In genomic region chr11:118874022-118874421, GRCm38 (mm10) we compare ENCODE assay signal across 20 mouse cellular contexts. TPM values are rescaled to one million over a fixed set of nuclear protein-coding genes. Genes with fewer than 3 reads are reported as not detected.
DNase-seq lines count a peak whose midpoint lies in the region; ATAC-seq and TF ChIP-seq lines count a peak whose summit lies in the region.
"Had no signal": no experiment of that assay in that cellular context is flagged by ENCODE, and none has a peak within 500 bp of the region (broad histone marks: within the 10 kb centered on the region; RNA-seq: fewer than 3 reads in every experiment).

No protein-coding gene starts in this region.

- H3K4me2 ChIP-seq in midbrain, embryonic 12.5 days (replicated peaks): no peak overlapping the region
- no peak overlapping the region for H3K4me2 ChIP-seq in neural tube, embryonic 15.5 days
- H3K4me2 ChIP-seq: embryonic facial prominence, embryonic 12.5 days; heart, embryonic 15.5 days; limb, embryonic 15.5 days had no signal

- intact Hi-C loops in left cerebral cortex, adult 2 months (cut with DNase I): no loop called here

- peak overlapping the region; percentile 86 for H3K27ac ChIP-seq in left cerebral cortex, adult 2 months
- H3K27ac ChIP-seq in midbrain, embryonic 12.5 days (replicated peaks): peak overlapping the region; percentile 72
- peak overlapping the region; percentile 81 for H3K27ac ChIP-seq in neural tube, embryonic 15.5 days (replicated peaks)
- H3K27ac ChIP-seq: gastrocnemius, adult 2 months; heart, embryonic 15.5 days; limb, embryonic 15.5 days; macrophage had no signal

- no peak for TF ChIP-seq CTCF in left cerebral cortex, adult 2 months (IDR thresholded peaks at IDR 0.05)

- peaks cover 7% of the 10 kb centered on the region; the same call in 1 of the 2 replicates for H3K9me3 ChIP-seq in midbrain, embryonic 12.5 days
- H3K9me3 ChIP-seq in neural tube, embryonic 15.5 days (replicated peaks): no peaks in the 10 kb centered on the region
- H3K9me3 ChIP-seq: embryonic facial prominence, embryonic 12.5 days; heart, embryonic 15.5 days; limb, embryonic 15.5 days had no signal

- no peak for ATAC-seq in midbrain, embryonic 12.5 days (ENCODE audit: low FRiP score, low read depth)
- ATAC-seq in neural tube, embryonic 15.5 days (ENCODE audit: low FRiP score): no peak
- ATAC-seq: activated CD4-positive, CD25-positive, alpha-beta regulatory T cell, adult 4 months; inflammation-experienced regulatory T-cells, adult 6 months had no signal

- no peaks in the 10 kb centered on the region for H3K36me3 ChIP-seq in midbrain, embryonic 12.5 days
- no peaks in the 10 kb centered on the region for H3K36me3 ChIP-seq in neural tube, embryonic 15.5 days
- H3K36me3 ChIP-seq: embryonic facial prominence, embryonic 12.5 days; heart, embryonic 15.5 days; limb, embryonic 15.5 days had no signal

- no peak overlapping the region for H3K9ac ChIP-seq in midbrain, embryonic 12.5 days (replicated peaks)
- H3K9ac ChIP-seq in neural tube, embryonic 15.5 days (replicated peaks): no peak overlapping the region
- H3K9ac ChIP-seq: embryonic facial prominence, embryonic 12.5 days; heart, embryonic 15.5 days; limb, embryonic 15.5 days had no signal

- peaks cover 30% of the 10 kb centered on the region for H3K4me1 ChIP-seq in midbrain, embryonic 12.5 days
- peaks cover 33% of the 10 kb centered on the region for H3K4me1 ChIP-seq in neural tube, embryonic 15.5 days

- DNase-seq in cerebellum, postnatal 10 days: peak; percentile 50 to 55
- DNase-seq in cerebellum, adult 9-10 months: no peak
- DNase-seq in left cerebral cortex, adult 2 months (ENCODE audit: extremely low spot score in 1 of 2, low spot score in 2 of 2): no peak
- no peak for DNase-seq in left cerebral cortex, adult 8-10 months (ENCODE audit: low spot score in 2 of 2)
- DNase-seq in gastrocnemius, adult 8-10 months (ENCODE audit: low spot score in 2 of 2): no peak
- DNase-seq in right cerebral cortex, postnatal 4 days: no peak
- DNase-seq: adrenal gland, postnatal 25 days; cerebellum, postnatal 14 days; gastrocnemius, adult 2 months; heart, adult 18-20 months; lung, adult 2 months had no signal

- no peak overlapping the region for H3K4me3 ChIP-seq in left cerebral cortex, adult 2 months
- H3K4me3 ChIP-seq in midbrain, embryonic 12.5 days: no peak overlapping the region
- no peak overlapping the region for H3K4me3 ChIP-seq in neural tube, embryonic 15.5 days (replicated peaks)
- H3K4me3 ChIP-seq: embryonic facial prominence, embryonic 12.5 days; gastrocnemius, adult 2 months; heart, embryonic 15.5 days; limb, embryonic 15.5 days had no signal

- WGBS in midbrain, embryonic 12.5 days: 47% methylated on average over 11 of the region's 11 CpGs
- 43% methylated on average over 11 of the region's 11 CpGs for WGBS in neural tube, embryonic 15.5 days

- H3K27me3 ChIP-seq in midbrain, embryonic 12.5 days: peaks cover 8% of the 10 kb centered on the region; the same call in 1 of the 2 replicates
- H3K27me3 ChIP-seq in neural tube, embryonic 15.5 days (replicated peaks): no peaks in the 10 kb centered on the region
- H3K27me3 ChIP-seq: embryonic facial prominence, embryonic 12.5 days; limb, embryonic 15.5 days had no signal

RNA-seq across cellular contexts. Expression of gene Rbfox3, which starts 37.4 kb away (rescaled TPM):
- 100 to 1,000 TPM; 345 to 353 TPM for total RNA-seq in left cerebral cortex, adult 2 months (2021)
- total RNA-seq in left cerebral cortex, adult 8-10 months (2022): 100 to 1,000 TPM; 295 to 336 (median 323) TPM
- 16.0 and 17.0 TPM in 2 replicates for polyA plus RNA-seq in midbrain, embryonic 12.5 days (2016; fragmentation: Nextera tagmentation; extraction: Ambion mirVana)
- polyA plus RNA-seq in neural tube, embryonic 15.5 days (2015; fragmentation: Nextera tagmentation; extraction: Ambion mirVana): 80.9 and 99.8 TPM in 2 replicates
- under 1 TPM in 1 of 4 experiments, not detected in 3; 0.20 TPM for total RNA-seq in gastrocnemius, adult 8-10 months (2022)
- total RNA-seq: CH12.LX had no signal
- polyA plus RNA-seq: macrophage had no signal

Comparison
In these comparisons a context has a peak if more than half of its experiments do, and no peak if none do; other contexts are left out.
1. DNase-seq: peak in cerebellum, postnatal 10 days (2 of 2); none in cerebellum, adult 9-10 months (single experiment), left cerebral cortex, adult 2 months (0 of 2), left cerebral cortex, adult 8-10 months (0 of 2), gastrocnemius, adult 8-10 months (0 of 2) and right cerebral cortex, postnatal 4 days (single experiment).
2. RNA of gene Rbfox3, which starts 37.4 kb away (total RNA-seq): 345 to 353 TPM in left cerebral cortex, adult 2 months and 295 to 336 TPM in left cerebral cortex, adult 8-10 months; 0.20 TPM in gastrocnemius, adult 8-10 months; every median in the first group is over 100 times any median in the second.
3. Peak in every context shown above with its lines, with median percentiles within 50 percentile points of each other: H3K27ac ChIP-seq.